Mouse (Mus musculus) activated CD4-positive, CD25-positive, alpha-beta regulatory T cell (primary cell): ENCODE measurements around the gene Olfr1293-ps. TPM values are rescaled to one million over a fixed set of nuclear protein-coding genes. Genes with fewer than 3 reads are reported as not detected.

Experiments
- polyA plus RNA-seq, 2 experiments: library from polyadenylated mRNA; unstranded; fragments of 100-300 nt; shearing (Covaris generic); gene quantifications; one replicate each; pipeline ENCODE4 v1.2.1; 2017

The Olfr1293-ps gene
- under 1 TPM in 1 of 2 experiments, not detected in 1; 0.29 TPM for polyA plus RNA-seq

GRCm38 (mm10) chr2:111524903-111525302, at the start of gene Olfr1293-ps:
Olfr1293-ps (plus strand) TSS chr2:111525203.

GRCm38 (mm10) chr2:111480519-111480918, 44.5 kb upstream of the Olfr1293-ps start, which contains the start of gene Olfr1289:
Olfr1289 (plus strand) TSS chr2:111480819.

GRCm38 (mm10) chr2:111493729-111494128, 31.3 kb upstream of the Olfr1293-ps start, which contains the start of gene Olfr1290:
Olfr1290 (minus strand) TSS chr2:111493829.

DNA sequence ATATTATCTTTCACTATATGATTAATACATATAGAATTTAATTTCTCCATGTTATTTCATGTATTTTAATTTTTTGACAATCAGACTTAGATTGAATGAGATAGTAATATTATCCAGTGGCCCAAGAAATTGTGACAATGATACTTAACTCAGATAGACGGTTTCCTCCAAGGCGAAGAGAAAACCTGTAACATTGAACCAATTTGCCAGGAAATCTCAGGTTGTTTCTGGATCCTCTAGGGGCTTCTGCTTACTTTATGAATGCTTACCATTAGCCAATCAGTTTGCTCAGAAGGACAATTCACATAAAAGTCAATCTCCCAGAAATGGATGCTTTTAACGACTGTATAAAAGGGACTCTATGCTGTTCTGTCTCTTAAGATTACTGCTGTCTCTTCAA, 28.1 kb upstream of the Olfr1293-ps start, which contains the start of gene Olfr1291-ps1:
TSS of gene Olfr1291-ps1 (plus strand) at position 301 of the 400 bp plus-strand sequence.

DNA sequence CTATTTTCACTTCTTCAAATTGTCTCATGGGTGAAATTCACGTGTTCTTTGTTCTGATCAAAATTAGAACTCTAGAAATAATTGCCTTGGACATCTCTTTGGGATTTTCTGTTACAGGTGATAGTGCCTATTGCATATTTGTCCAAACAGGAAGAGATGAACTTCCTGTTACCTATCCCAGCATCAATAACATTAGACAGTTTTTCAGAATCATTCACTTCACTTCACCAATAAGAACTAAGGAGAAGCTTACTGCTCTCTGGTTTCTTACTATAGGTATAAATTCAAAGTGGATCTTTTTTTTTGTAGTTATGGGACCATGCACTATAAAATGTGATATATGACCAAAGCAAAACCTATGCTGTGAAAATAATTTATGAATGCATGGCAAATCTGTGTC, 15.2 kb downstream of the Olfr1293-ps start, which contains the start of gene Olfr1294:
TSS of gene Olfr1294 (minus strand) at position 101 of the 400 bp plus-strand sequence.

DNA sequence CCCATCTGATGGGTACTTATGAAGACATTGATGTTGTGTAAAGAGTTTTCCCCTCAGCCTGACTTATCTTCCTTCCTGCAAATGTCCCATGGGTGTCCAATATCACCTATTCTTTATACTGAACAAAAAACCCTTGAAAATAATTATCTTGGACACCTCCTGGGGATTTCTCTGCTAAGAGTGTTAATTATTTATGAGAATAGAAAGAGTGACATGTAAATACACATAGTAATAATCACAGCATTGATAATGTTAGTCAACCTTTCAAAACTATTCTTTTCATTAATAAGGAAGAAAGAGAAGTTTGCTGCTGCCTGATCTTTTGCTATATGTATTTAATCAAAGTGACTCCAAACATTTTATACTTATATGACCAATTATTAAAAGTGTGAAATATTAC, 44.6 kb downstream of the Olfr1293-ps start, which contains the start of gene Olfr1295:
TSS of gene Olfr1295 (minus strand) at position 101 of the 400 bp plus-strand sequence.

Other genes starting within 250 kb of the Olfr1293-ps start
- gene Olfr1278, start 235.1 kb upstream of the Olfr1293-ps start, polyA plus RNA-seq: not detected
- gene Olfr1279, start 224.6 kb upstream of the Olfr1293-ps start, polyA plus RNA-seq: not detected
- gene Olfr1280, start 211.2 kb upstream of the Olfr1293-ps start, polyA plus RNA-seq: under 1 TPM in 1 of 2 experiments, not detected in 1; 0.02 TPM
- gene Olfr1281, start 198.7 kb upstream of the Olfr1293-ps start, polyA plus RNA-seq: not detected
- gene Olfr1282, start 189.1 kb upstream of the Olfr1293-ps start, polyA plus RNA-seq: not detected
- not detected for gene Olfr1283, start 158.4 kb upstream of the Olfr1293-ps start, polyA plus RNA-seq
- gene Olfr1284, start 149.7 kb upstream of the Olfr1293-ps start, polyA plus RNA-seq: not detected
- gene Olfr1286, start 102.1 kb upstream of the Olfr1293-ps start, polyA plus RNA-seq: not detected
- gene Olfr1287, start 76.1 kb upstream of the Olfr1293-ps start, polyA plus RNA-seq: not detected
- not detected for gene Olfr1288, start 51.1 kb upstream of the Olfr1293-ps start, polyA plus RNA-seq
- gene Olfr1289, start 44.4 kb upstream of the Olfr1293-ps start, polyA plus RNA-seq: not detected
- not detected for gene Olfr1290, start 31.4 kb upstream of the Olfr1293-ps start, polyA plus RNA-seq
- under 1 TPM in 1 of 2 experiments, not detected in 1; 0.29 TPM for gene Olfr1291-ps1, start 28.0 kb upstream of the Olfr1293-ps start, polyA plus RNA-seq
- gene Olfr1294, start 15.1 kb downstream of the Olfr1293-ps start, polyA plus RNA-seq: not detected
- not detected for gene Olfr1295, start 44.5 kb downstream of the Olfr1293-ps start, polyA plus RNA-seq
- gene Olfr1297, start 101.3 kb downstream of the Olfr1293-ps start, polyA plus RNA-seq: not detected
- gene Olfr1298, start 124.0 kb downstream of the Olfr1293-ps start, polyA plus RNA-seq: not detected
- not detected for gene Olfr1299, start 136.2 kb downstream of the Olfr1293-ps start, polyA plus RNA-seq
- gene Olfr1301, start 225.8 kb downstream of the Olfr1293-ps start, polyA plus RNA-seq: not detected